Mouse (Mus musculus): ENCODE data around the gene Kank4. TPM values are rescaled to one million over a fixed set of nuclear protein-coding genes. Genes with fewer than 3 reads are reported as not detected.

Gene Kank4
- polyA plus RNA-seq (2012; rRNA removed): 6.8 and 9.1 TPM in 2 replicates

DNA sequence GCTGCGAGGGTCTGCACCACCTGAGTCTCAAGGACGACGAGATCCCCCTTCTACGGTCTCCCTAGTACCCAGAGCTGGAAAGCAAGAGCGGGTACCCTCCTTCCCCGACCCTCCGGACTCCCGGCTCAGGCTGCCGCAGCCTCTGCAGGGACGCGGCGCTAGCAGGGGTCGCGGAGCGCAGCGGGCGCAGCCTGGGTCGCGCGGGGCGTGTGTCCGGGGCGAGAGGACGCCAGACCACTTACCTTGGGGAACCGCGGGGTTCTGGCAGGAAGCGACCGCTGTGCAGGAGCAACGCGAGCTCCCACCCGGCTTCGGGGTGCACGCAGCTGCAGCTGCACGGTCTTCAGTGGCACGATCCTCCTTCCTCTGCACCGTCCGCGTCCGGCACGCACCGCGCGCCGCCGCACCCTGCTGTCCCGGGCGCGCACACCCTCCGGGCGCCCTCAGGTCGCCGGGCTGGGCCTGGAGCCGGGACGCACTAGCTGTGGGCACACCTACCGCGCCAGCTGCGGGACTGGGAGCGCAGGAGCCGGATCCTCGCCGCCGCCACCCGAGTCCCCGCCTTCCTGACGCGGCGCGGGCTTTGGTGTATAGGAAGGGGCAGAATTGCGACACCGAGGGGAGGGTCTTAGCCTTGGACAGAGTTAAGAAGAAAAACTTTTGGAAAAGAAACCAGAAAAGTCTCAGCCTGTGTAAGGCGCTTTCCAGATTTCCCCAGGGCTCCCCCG is at the start of gene Kank4:
Gene Kank4, minus strand, starts transcription at position 354 of the 728 bp plus-strand sequence.
- no peak for TF ChIP-seq POLR2A (IDR thresholded peaks at IDR 0.05; ENCODE audit: borderline replicate concordance, insufficient read depth, low read length)
- peaks cover 7% of the 10 kb centered on the region; the same call in 1 of the 2 replicates for H3K27me3 ChIP-seq (ENCODE audit: control insufficient read depth, insufficient read depth, low read length)
- H3K27ac ChIP-seq (ENCODE audit: insufficient read depth, low read length): no peak within 1 kb of the TSS
- under 1% methylated on average over 66 of the region's 72 CpGs for WGBS
- peak within 1 kb of the TSS; percentile 36 for H3K4me3 ChIP-seq (replicated peaks; ENCODE audit: insufficient read depth, low read depth, low read length)
- no peak for DNase-seq
- H3K4me1 ChIP-seq (ENCODE audit: control insufficient read depth, insufficient read depth, low read length): 0 out of 2 replicates have a peak, but pooled peaks cover 3% of the 10 kb centered on the region

DNA sequence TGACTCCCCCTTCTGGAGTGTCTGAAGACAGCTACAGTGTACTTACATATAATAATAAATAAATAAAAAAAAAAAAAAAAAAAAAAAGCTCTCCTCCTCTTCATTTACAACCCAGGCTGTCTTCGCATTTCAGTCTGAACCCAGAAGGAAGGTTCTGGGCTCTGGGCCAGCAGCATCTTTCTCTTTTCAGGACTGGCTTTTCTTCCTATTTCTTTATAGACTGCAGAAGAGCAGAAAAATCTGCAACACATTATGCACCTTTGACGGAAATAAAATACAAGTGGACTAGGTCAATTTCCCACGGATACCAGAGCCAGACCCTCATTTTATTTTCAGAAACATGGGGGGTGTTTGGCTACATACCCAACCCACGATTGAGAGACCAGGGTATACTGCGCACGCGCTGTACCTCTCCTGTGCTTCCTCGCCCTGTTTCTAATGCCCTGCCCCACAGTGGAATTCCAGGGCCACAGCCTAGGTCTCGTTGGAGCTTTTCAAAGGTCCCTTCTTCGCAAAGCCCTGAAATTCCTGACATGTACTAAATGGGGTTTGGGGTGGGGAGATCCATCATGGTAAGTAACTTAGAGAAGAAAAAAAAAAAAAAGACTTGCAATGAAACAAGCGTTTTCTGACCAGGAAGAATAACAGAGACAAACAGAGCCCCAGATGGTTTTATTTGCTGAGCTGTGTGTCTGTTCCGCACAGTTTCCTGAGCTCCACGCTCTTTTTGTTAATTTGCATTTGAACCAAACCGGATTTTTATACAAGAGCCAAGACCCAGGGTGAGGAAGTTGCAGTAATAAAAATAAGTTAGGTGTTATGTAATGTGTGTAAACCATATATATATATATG is 48.3 kb upstream of the Kank4 start:
- DNase-seq: no peak
- H3K27ac ChIP-seq (ENCODE audit: insufficient read depth, low read length): no peak overlapping the region
- H3K4me3 ChIP-seq (replicated peaks; ENCODE audit: insufficient read depth, low read depth, low read length): no peak overlapping the region
- H3K27me3 ChIP-seq (ENCODE audit: control insufficient read depth, insufficient read depth, low read length): no peaks in the 10 kb centered on the region
- no peak for TF ChIP-seq CTCF (IDR thresholded peaks at IDR 0.05; ENCODE audit: borderline replicate concordance, insufficient read depth, low read depth, low read length)
- no peak for TF ChIP-seq POLR2A (IDR thresholded peaks at IDR 0.05; ENCODE audit: borderline replicate concordance, insufficient read depth, low read length)
- WGBS: 75% methylated on average over 14 of the region's 14 CpGs
- no peaks in the 10 kb centered on the region for H3K4me1 ChIP-seq (ENCODE audit: control insufficient read depth, insufficient read depth, low read length)

DNA sequence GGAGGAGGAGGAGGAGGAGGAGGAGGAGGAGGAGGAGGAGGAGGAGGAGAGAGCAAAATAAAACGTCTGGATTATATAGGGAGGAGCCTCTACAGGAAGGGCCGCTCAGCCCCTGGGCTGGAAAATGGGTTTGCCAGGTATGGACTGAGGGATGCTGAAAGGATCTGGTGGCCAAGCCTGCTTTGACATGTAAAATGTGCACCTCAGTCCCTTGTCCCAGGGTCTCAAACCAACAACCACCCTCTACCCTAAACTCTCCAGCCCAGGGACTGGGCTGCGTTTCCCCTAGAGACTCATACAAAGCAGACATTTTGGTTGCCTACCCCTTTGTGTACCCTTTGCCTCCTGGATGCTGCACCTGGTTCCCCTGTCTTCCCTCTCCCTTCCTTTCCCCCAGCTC is 47.2 kb upstream of the Kank4 start:
- H3K27ac ChIP-seq (ENCODE audit: insufficient read depth, low read length): no peak overlapping the region
- 85% methylated on average over 3 of the region's 3 CpGs for WGBS

DNA sequence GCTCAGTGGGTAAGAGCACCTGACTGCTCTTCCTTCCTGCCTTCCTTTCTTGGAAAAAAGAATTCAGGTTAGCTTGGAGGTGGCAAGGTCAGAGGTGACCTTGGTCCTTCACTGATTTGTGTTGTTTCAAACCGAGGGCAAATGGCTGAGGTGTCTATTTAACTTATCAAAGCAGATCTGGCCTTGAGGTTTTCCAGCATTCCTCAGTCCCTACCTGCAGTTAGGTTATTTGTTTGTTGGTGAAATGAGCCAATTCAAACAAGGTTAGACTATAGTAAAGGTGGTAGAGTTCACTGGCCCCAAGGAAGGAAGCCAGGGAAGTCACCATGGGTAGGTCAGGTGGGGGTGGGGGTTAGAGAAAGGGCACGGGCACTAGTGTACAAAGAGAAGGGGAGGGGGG is 46.8 kb upstream of the Kank4 start:
- DNase-seq: no peak
- TF ChIP-seq POLR2A (IDR thresholded peaks at IDR 0.05; ENCODE audit: borderline replicate concordance, insufficient read depth, low read length) (no peak), CTCF (IDR thresholded peaks at IDR 0.05; ENCODE audit: borderline replicate concordance, insufficient read depth, low read depth, low read length) (no peak)
- Histone ChIP-seq H3K4me1 (ENCODE audit: control insufficient read depth, insufficient read depth, low read length) (no peaks in the 10 kb centered on the region), H3K27ac (ENCODE audit: insufficient read depth, low read length) (no peak overlapping the region), H3K27me3 (ENCODE audit: control insufficient read depth, insufficient read depth, low read length) (no peaks in the 10 kb centered on the region), H3K4me3 (replicated peaks; ENCODE audit: insufficient read depth, low read depth, low read length) (no peak overlapping the region)
- 38% methylated on average over 2 of the region's 2 CpGs for WGBS

More for the DNA sequence above, 47.2 kb upstream of the Kank4 start:
- Histone ChIP-seq H3K4me3 (replicated peaks; ENCODE audit: insufficient read depth, low read depth, low read length) (no peak overlapping the region), H3K4me1 (ENCODE audit: control insufficient read depth, insufficient read depth, low read length) (no peaks in the 10 kb centered on the region), H3K27me3 (ENCODE audit: control insufficient read depth, insufficient read depth, low read length) (no peaks in the 10 kb centered on the region)
- DNase-seq: no peak
- TF ChIP-seq CTCF (IDR thresholded peaks at IDR 0.05; ENCODE audit: borderline replicate concordance, insufficient read depth, low read depth, low read length): no peak
- no peak for TF ChIP-seq POLR2A (IDR thresholded peaks at IDR 0.05; ENCODE audit: borderline replicate concordance, insufficient read depth, low read length)

DNA sequence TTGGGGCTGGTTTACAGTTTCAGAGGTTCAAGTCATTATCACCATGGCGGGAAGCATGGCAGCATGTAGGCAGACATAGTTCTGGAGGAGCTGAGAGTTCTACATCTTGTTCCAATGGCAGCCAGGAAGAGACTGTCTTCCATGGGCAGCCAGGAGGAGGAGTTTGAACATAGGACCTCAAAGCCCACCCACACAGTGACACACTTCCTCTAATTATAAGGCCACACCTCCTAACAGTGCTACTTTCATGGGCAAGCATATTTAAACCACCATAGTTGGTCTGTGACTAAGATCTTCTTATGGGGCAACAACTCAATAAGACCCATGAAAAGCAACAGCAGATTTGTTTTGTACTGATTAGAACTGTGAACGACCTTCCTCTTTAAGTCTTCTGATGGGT is 46.1 kb upstream of the Kank4 start:
- no peak overlapping the region for H3K27ac ChIP-seq (ENCODE audit: insufficient read depth, low read length)
- no peak for DNase-seq
- 90% methylated on average over 2 of the region's 2 CpGs for WGBS
- no peaks in the 10 kb centered on the region for H3K27me3 ChIP-seq (ENCODE audit: control insufficient read depth, insufficient read depth, low read length)
- H3K4me3 ChIP-seq (replicated peaks; ENCODE audit: insufficient read depth, low read depth, low read length): no peak overlapping the region
- TF ChIP-seq CTCF (IDR thresholded peaks at IDR 0.05; ENCODE audit: borderline replicate concordance, insufficient read depth, low read depth, low read length): no peak
- TF ChIP-seq POLR2A (IDR thresholded peaks at IDR 0.05; ENCODE audit: borderline replicate concordance, insufficient read depth, low read length): no peak
- H3K4me1 ChIP-seq (ENCODE audit: control insufficient read depth, insufficient read depth, low read length): no peaks in the 10 kb centered on the region

DNA sequence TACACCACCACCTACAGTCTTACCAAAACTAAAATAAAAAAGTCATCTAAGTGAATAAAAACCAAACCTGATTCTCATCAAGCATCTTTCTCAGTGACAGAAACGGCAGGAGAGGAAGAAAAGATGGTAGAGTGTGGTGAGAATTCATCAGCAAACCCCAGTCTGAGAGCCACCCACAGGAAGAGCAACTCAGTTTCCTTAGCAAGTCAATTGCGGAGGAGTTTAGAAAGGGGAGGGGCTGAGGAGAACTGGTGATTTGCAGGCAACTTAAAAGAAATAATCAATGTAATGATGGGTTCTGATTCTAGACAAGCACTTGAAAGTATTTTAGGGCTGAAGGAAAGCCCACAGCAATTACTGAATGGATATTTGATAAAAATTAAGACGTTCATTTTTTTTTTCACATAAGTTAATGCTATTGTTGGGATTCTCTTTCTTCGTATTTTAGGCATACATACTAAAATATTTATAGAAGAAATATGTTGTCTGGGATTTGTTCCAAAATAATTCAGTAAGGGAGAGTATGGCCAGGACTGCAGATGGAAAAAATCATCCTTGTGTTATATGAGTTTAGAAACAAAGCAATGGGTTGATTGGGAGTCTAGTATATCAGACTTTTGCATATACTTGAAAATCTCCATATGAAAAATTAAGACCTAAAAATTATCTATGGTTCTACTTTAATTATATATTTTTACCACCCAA is 41.0 kb upstream of the Kank4 start:
- 81% methylated on average over 4 of the region's 4 CpGs for WGBS
- DNase-seq: no peak

DNA sequence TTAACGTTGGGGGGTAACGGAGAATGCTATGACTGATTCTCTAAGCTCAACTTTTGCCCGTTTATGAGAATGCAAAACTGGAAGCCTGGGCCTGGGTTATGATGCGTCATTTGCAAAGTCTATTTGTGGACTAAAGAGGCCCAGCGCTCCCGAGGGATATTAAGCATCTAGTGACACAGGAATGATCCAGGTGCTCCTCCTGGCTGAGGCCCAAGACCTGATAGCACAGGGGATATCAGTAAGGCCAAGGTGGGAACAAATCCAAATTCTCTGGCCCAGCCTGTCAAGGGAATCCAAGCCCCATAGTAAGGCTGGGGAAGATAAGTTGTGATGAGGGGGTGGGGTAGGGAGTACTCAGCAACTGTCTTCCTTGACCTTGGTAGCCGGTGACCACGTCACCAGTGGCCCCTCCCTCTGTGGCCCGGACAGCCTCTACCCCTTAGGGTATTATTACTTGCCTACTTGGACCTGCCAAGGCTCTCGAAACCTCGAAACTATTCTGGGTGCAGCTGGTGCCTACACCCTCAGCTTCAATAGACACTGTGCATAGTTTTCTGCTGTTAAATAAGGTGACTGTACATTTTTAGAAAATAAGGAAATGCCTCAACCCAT is 39.8 kb upstream of the Kank4 start:
- no peak for DNase-seq
- Histone ChIP-seq H3K4me3 (replicated peaks; ENCODE audit: insufficient read depth, low read depth, low read length) (no peak overlapping the region), H3K27ac (ENCODE audit: insufficient read depth, low read length) (no peak overlapping the region), H3K4me1 (ENCODE audit: control insufficient read depth, insufficient read depth, low read length) (no peaks in the 10 kb centered on the region), H3K27me3 (ENCODE audit: control insufficient read depth, insufficient read depth, low read length) (no peaks in the 10 kb centered on the region)
- TF ChIP-seq POLR2A (IDR thresholded peaks at IDR 0.05; ENCODE audit: borderline replicate concordance, insufficient read depth, low read length) (no peak), CTCF (IDR thresholded peaks at IDR 0.05; ENCODE audit: borderline replicate concordance, insufficient read depth, low read depth, low read length) (no peak)
- 45% methylated on average over 11 of the region's 11 CpGs for WGBS

More for the DNA sequence above, 41.0 kb upstream of the Kank4 start:
- Histone ChIP-seq H3K27ac (ENCODE audit: insufficient read depth, low read length) (no peak overlapping the region), H3K27me3 (ENCODE audit: control insufficient read depth, insufficient read depth, low read length) (no peaks in the 10 kb centered on the region), H3K4me1 (ENCODE audit: control insufficient read depth, insufficient read depth, low read length) (no peaks in the 10 kb centered on the region), H3K4me3 (replicated peaks; ENCODE audit: insufficient read depth, low read depth, low read length) (no peak overlapping the region)
- TF ChIP-seq CTCF (IDR thresholded peaks at IDR 0.05; ENCODE audit: borderline replicate concordance, insufficient read depth, low read depth, low read length): no peak
- TF ChIP-seq POLR2A (IDR thresholded peaks at IDR 0.05; ENCODE audit: borderline replicate concordance, insufficient read depth, low read length): no peak

All from cerebellum, adult 2 months (tissue).